Mouse (Mus musculus): ENCODE results near the gene Cyp1a2. TPM values are rescaled to one million over a fixed set of nuclear protein-coding genes. Genes with fewer than 3 reads are reported as not detected.

The Cyp1a2 gene
- polyA plus RNA-seq, 1 experiment, result not detected

DNA sequence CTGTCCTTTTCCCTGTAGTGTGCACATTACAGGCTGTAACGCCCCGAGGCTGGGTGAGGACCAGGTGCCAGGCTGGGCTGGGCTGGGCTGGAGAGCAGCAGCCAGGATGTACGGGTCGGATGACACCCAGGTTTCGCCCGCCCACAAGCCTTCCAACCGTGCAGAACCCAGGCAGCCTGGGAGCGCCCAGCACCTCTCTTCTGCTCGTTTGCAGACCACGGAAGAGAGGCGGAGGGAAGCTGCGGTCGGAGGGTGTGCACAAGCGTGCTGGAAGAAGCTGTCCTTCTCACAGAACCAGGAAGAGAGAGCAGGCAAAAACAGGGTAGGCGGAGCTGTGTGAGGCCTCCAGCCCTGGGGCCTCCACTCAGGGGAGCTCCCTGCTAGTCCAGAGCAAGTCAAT, 43.1 kb downstream of the Cyp1a2 start:
- Histone ChIP-seq H3K27me3 (ENCODE audit: control insufficient read depth, insufficient read depth, insufficient read length) (no peaks in the 10 kb centered on the region), H3K4me3 (no peak overlapping the region), H3K36me3 (ENCODE audit: control insufficient read depth, insufficient read depth) (no peaks in the 10 kb centered on the region), H3ac (ENCODE audit: control insufficient read depth, insufficient read length) (no peak overlapping the region), H3K4me2 (ENCODE audit: low read depth) (peak overlapping the region; percentile 91), H3K79me2 (ENCODE audit: control insufficient read depth, insufficient read depth) (peaks cover 92% of the 10 kb centered on the region)
- TF ChIP-seq MYOD1 (IDR thresholded peaks at IDR 0.05; ENCODE audit: control insufficient read depth in 1 of 3, insufficient read length in 2 of 3, low read depth in 2 of 3) (peak in 1 of 3 experiments; percentile 61), TCF3 (IDR thresholded peaks at IDR 0.05; ENCODE audit: insufficient read length, low read depth) (no peak), POLR2AphosphoS2 (IDR thresholded peaks at IDR 0.05; ENCODE audit: insufficient read length, low read depth) (peak; percentile 11), MYOG (IDR thresholded peaks at IDR 0.05; ENCODE audit: control insufficient read depth in 1 of 3, insufficient read depth in 1 of 3, insufficient read length in 2 of 3, low read depth in 2 of 3) (peak in 1 of 3 experiments; percentile 6)

DNA sequence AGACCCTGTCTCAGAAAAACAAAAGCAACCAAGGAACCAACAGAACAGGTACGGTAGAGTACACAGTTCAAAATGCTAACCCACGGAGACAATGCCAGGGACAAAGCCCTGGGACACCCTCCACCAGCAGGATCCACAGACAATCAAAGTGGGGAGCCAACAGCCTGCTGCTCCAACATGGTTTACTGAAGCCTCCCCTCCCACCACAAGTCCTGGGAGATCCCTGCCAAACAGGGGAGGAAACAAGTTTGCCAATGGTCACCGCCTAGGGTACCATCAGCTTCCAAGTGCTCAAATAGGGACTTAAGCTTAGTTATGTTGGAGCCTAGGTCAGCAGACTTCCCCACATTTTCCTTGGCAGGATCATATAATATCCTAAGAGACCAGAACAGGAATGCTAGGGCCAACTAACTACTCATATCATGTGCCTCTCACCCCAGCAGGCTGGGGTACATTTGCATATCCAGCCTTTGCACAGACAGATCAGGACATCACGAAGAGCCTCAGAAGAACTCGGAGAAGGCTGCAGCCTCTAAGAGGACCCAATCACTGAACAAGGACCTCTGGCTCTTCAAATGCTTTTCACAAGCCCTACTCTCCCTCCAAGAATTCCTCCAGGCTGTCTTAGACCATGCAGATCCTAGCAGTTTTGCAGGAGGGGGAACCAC, 43.7 kb downstream of the Cyp1a2 start:
- peaks cover 96% of the 10 kb centered on the region for H3K79me2 ChIP-seq (ENCODE audit: control insufficient read depth, insufficient read depth)
- no peak overlapping the region for H3K4me3 ChIP-seq
- TF ChIP-seq MAX (IDR thresholded peaks at IDR 0.05; ENCODE audit: low read depth) (no peak), MYOD1 (IDR thresholded peaks at IDR 0.05; ENCODE audit: control insufficient read depth in 1 of 3, insufficient read length in 2 of 3, low read depth in 2 of 3) (no peak), TCF3 (IDR thresholded peaks at IDR 0.05; ENCODE audit: insufficient read length, low read depth) (no peak), TCF12 (IDR thresholded peaks at IDR 0.05; ENCODE audit: insufficient read depth, poor library complexity, severe bottlenecking) (no peak), REST (IDR thresholded peaks at IDR 0.05; ENCODE audit: insufficient read depth, insufficient read length) (no peak), E2F4 (IDR thresholded peaks at IDR 0.05; ENCODE audit: insufficient read depth) (no peak), POLR2A (IDR thresholded peaks at IDR 0.05; ENCODE audit: insufficient read length, low read depth) (no peak), SRF (IDR thresholded peaks at IDR 0.05; ENCODE audit: control insufficient read depth, insufficient read length, low read depth) (no peak), MYOG (IDR thresholded peaks at IDR 0.05; ENCODE audit: control insufficient read depth in 1 of 3, insufficient read depth in 1 of 3, insufficient read length in 2 of 3, low read depth in 2 of 3) (no peak), USF1 (IDR thresholded peaks at IDR 0.05; ENCODE audit: low read depth) (no peak)
- H3K36me3 ChIP-seq (ENCODE audit: control insufficient read depth, insufficient read depth), result no peaks in the 10 kb centered on the region
- H3ac ChIP-seq (ENCODE audit: control insufficient read depth, insufficient read length), result no peak overlapping the region
- no peaks in the 10 kb centered on the region for H3K27me3 ChIP-seq (ENCODE audit: control insufficient read depth, insufficient read depth, insufficient read length)
- peak overlapping the region; percentile 91 for H3K4me2 ChIP-seq (ENCODE audit: low read depth)

DNA sequence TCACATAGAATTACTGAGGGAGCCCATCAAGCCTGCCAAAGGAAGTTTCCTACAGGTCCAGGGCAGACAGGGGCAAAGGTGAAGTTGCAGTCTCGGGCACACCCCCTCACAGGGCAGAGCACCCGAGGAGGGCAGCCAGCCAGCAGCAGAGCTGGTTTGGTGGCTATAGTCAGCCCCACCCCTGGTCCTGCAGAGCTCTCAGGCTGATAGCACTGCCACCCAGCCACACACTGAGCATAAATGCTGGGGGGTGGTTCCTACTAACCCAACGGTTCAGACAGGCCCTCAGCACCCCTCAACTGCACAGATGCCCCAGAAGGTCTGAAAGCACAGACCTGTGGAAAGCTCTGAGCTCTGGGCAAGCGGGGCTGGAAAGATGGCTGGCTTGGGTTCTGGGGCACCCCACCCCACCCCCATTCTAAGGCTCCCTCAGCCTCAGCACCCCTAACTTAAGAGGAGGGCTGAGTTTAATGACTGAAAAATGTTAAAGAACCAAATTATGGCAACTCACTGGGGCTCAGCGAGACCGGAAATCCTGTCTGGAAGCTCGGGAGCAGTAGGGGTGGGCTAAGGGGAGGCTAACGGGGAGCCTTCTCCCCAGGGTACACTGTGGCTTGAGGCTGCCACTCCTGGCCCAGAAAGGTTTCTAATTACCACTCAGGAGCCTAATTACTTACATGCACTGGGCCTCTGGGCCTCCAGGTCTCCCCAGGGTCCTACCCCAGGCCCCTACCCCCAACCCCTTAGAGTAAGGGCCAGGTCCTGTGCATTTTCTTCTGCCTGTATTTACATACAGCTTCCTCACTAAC, 44.6 kb downstream of the Cyp1a2 start:
- peaks cover 95% of the 10 kb centered on the region for H3K79me2 ChIP-seq (ENCODE audit: control insufficient read depth, insufficient read depth)
- H3K4me3 ChIP-seq, result no peak overlapping the region
- TF ChIP-seq MAX (IDR thresholded peaks at IDR 0.05; ENCODE audit: low read depth), result no peak
- TF ChIP-seq SRF (IDR thresholded peaks at IDR 0.05; ENCODE audit: control insufficient read depth, insufficient read length, low read depth), result no peak
- no peak for TF ChIP-seq POLR2A (IDR thresholded peaks at IDR 0.05; ENCODE audit: insufficient read length, low read depth)
- TF ChIP-seq MYOG (IDR thresholded peaks at IDR 0.05; ENCODE audit: control insufficient read depth in 1 of 3, insufficient read depth in 1 of 3, insufficient read length in 2 of 3, low read depth in 2 of 3), result no peak
- TF ChIP-seq TCF12 (IDR thresholded peaks at IDR 0.05; ENCODE audit: insufficient read depth, poor library complexity, severe bottlenecking), result no peak
- no peak for TF ChIP-seq REST (IDR thresholded peaks at IDR 0.05; ENCODE audit: insufficient read depth, insufficient read length)
- TF ChIP-seq CEBPB (IDR thresholded peaks at IDR 0.05; ENCODE audit: insufficient read depth, poor library complexity, severe bottlenecking), result no peak
- TF ChIP-seq POLR2AphosphoS2 (IDR thresholded peaks at IDR 0.05; ENCODE audit: insufficient read length, low read depth), result no peak
- no peak for TF ChIP-seq USF1 (IDR thresholded peaks at IDR 0.05; ENCODE audit: low read depth)
- TF ChIP-seq E2F4 (IDR thresholded peaks at IDR 0.05; ENCODE audit: insufficient read depth), result no peak
- no peak for TF ChIP-seq TCF3 (IDR thresholded peaks at IDR 0.05; ENCODE audit: insufficient read length, low read depth)
- H3K27me3 ChIP-seq (ENCODE audit: control insufficient read depth, insufficient read depth, insufficient read length), result no peaks in the 10 kb centered on the region
- no peaks in the 10 kb centered on the region for H3K36me3 ChIP-seq (ENCODE audit: control insufficient read depth, insufficient read depth)
- H3ac ChIP-seq (ENCODE audit: control insufficient read depth, insufficient read length), result no peak overlapping the region
- H3K4me2 ChIP-seq (ENCODE audit: low read depth), result peak overlapping the region; percentile 91

DNA sequence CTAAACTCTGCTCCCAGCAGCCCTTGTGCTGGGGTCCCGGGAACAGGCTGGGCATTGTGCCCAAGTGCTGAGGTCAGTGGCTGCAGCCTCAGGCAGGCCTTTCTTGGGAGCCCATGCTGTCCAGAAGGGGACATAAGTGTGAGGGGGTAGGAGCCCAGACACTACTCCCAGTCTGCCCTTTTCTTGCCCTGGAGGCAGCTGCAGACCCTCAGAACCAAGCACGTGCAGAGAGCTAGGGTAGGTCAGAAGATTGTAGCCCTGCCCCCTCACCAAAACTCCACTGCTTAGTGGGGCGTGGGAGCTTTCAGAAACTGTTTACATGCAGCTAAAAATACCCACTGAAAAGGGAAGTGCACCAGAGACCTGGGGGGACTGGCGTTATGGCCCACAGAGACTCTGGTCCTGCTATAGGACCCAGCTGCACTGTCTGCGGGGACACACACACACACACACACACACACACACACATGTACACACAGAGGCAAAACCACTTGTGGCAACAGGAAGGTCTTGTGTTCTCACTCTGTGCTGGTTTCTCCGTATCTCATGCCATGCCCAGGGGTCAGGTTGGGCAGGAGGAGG, 45.7 kb downstream of the Cyp1a2 start:
- no peak overlapping the region for H3K4me3 ChIP-seq
- peak overlapping the region; percentile 91 for H3K4me2 ChIP-seq (ENCODE audit: low read depth)
- TF ChIP-seq CEBPB (IDR thresholded peaks at IDR 0.05; ENCODE audit: insufficient read depth, poor library complexity, severe bottlenecking), result no peak
- TF ChIP-seq USF1 (IDR thresholded peaks at IDR 0.05; ENCODE audit: low read depth), result no peak
- TF ChIP-seq TCF12 (IDR thresholded peaks at IDR 0.05; ENCODE audit: insufficient read depth, poor library complexity, severe bottlenecking), result no peak
- no peak for TF ChIP-seq E2F4 (IDR thresholded peaks at IDR 0.05; ENCODE audit: insufficient read depth)
- TF ChIP-seq POLR2AphosphoS2 (IDR thresholded peaks at IDR 0.05; ENCODE audit: insufficient read length, low read depth), result no peak
- TF ChIP-seq MYOD1 (IDR thresholded peaks at IDR 0.05; ENCODE audit: control insufficient read depth in 1 of 3, insufficient read length in 2 of 3, low read depth in 2 of 3), result no peak
- no peak for TF ChIP-seq MAX (IDR thresholded peaks at IDR 0.05; ENCODE audit: low read depth)
- no peak for TF ChIP-seq POLR2A (IDR thresholded peaks at IDR 0.05; ENCODE audit: insufficient read length, low read depth)
- TF ChIP-seq REST (IDR thresholded peaks at IDR 0.05; ENCODE audit: insufficient read depth, insufficient read length), result no peak
- no peak for TF ChIP-seq MYOG (IDR thresholded peaks at IDR 0.05; ENCODE audit: control insufficient read depth in 1 of 3, insufficient read depth in 1 of 3, insufficient read length in 2 of 3, low read depth in 2 of 3)
- TF ChIP-seq SRF (IDR thresholded peaks at IDR 0.05; ENCODE audit: control insufficient read depth, insufficient read length, low read depth), result no peak
- no peak for TF ChIP-seq TCF3 (IDR thresholded peaks at IDR 0.05; ENCODE audit: insufficient read length, low read depth)
- H3ac ChIP-seq (ENCODE audit: control insufficient read depth, insufficient read length), result no peak overlapping the region
- H3K36me3 ChIP-seq (ENCODE audit: control insufficient read depth, insufficient read depth), result no peaks in the 10 kb centered on the region
- H3K79me2 ChIP-seq (ENCODE audit: control insufficient read depth, insufficient read depth), result peaks cover 90% of the 10 kb centered on the region
- no peaks in the 10 kb centered on the region for H3K27me3 ChIP-seq (ENCODE audit: control insufficient read depth, insufficient read depth, insufficient read length)
